Mouse (Mus musculus) ZHBTc4 (cell line): ENCODE measurements around the gene Ubl3.

Experiments
- DNase-seq: peaks from one replicate; pipeline ENCODE4 v3.0.0-alpha.2; 2011; ENCODE audit warnings: low read depth, low spot score

Ubl3 gene

DNA sequence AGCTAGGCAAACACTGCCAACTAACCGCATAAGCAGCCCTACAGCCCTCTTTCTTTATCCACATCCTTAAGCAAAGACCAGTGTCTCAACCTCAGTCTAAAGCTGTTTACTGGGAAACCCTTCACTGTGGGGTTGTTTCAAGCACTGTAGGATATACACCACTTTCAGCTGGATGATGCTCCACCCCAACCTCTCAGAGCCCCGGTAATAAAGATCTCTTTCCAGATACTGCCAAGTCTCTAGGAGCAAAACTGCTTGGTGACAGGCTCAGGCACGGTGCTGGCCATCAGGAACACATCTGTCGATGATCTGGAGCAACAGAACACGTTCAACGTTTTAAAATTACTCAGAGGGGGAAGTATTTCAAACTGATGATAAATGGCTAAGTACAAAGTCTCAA lies 25.0 kb downstream of the Ubl3 start:
- no peak for DNase-seq

GRCm38 (mm10) chr5:148526631-148527030 lies 26.0 kb downstream of the Ubl3 start:
- DNase-seq, result no peak

DNA sequence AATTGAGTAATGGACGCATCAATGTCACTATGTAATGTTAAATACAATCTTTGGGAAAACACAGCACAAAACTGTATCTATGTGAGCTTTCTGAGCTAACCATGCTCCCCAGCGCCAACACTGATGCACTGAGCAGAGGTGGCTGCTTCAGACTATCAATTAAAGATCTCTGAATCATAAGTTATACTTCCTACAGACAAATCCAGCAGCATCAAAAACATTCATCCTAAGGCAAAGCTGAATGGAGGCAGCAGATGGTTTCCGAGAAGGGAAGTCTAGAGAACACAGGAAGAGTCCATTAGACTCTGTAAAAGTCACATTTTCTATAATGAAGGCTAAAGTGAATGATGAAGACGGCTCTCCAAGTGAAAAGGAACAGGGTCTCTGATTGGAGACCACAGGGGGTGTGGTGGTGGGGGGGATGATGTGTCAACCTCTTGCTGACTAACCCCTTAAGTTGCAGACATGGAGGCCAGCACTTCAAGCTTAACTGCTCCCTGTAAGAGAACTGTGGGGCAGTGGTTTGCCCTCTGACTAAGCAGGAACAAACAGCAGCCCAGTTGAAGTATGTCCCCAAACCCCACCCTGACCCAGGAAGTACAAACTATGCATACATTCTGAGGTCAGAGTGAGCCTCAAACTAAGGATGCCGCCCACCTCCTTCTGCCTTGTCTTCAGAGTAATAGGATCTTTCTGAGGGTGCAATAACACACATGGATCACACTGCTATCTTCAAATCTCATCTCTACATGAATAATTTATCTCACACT lies 29.2 kb downstream of the Ubl3 start:
- peak; percentile 41 for DNase-seq

GRCm38 (mm10) chr5:148522378-148522777 lies 30.2 kb downstream of the Ubl3 start:
- DNase-seq, result no peak

DNA sequence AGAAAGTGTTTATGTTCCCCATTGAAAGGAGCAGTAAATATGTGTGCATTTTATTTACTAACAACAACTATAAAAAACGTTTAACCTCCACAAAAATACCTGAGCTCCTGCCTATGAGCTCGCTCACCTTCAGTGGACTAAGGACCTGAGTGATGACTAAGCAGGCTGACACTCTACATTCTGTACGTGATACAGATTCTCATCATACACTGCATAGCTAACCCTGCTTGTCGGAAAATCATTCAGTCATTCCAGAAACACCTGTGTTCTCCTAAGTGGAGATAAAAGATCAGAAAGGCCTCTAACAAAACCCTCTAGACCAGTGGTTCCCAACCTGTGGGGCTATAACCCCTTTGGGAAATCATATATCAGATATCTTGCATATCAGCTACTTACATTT lies 35.1 kb downstream of the Ubl3 start:
- DNase-seq, result no peak

- DNase-seq, result no peak
These were observed 40.4 kb downstream of the Ubl3 start for GRCm38 (mm10) chr5:148512042-148512640.

- no peak for DNase-seq
These were observed 42.3 kb downstream of the Ubl3 start for GRCm38 (mm10) chr5:148510265-148510664.

GRCm38 (mm10) chr5:148509731-148510130 lies 42.9 kb downstream of the Ubl3 start:
- DNase-seq, result peak; percentile 77

DNA sequence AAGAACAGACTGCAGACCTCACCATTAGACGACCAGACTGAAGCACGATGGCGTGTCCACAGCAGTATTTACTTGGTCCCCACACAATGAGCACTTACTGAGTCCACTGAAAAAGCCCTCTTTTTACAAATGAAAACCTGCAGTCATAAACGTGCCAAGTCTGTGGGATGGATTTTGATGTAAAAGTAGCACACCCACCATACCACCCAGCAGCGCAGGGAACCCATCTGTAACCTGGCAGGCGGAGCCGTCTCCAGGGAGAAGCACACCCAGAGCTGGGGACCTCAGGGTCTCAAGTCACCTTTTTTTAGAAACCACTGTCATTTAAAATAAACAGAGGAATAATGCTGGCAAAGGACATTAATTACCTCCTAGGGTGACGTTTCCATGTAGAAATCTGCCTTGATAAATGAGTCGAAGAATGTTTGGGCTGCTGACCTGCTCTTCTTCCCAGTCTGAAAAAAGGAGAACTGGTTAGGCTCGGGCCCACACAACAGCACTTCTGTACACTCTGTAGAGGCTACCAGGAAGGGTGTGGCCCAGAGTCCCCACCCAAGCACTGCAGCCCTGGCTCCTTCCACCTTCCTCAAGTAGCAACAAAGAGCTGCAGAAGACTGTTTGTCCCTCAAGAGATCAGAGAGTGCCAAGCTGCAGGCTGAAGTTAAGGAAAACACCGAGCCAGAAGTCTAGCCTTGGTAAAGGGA lies 43.5 kb downstream of the Ubl3 start:
- DNase-seq, result peak; percentile 58

DNA sequence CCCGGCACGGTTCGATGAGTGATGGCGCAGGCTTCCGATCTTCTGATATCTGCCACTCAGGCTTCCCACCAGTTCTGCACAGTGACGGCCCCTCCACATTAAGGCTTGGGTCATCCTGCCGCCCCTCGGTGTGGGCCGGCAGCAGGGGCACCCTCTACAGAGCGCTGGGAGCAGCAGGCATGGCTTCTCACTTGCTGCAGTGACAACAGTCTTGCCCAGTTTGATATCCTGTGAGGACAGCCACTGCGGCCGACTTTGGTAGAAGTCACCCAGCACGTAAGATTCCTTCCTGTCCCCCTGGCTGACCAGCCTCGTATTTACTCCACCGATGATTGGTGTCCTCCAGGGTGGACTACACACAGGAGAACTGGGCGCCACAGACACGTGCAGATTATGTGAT lies 47.2 kb downstream of the Ubl3 start:
- DNase-seq, result no peak

DNA sequence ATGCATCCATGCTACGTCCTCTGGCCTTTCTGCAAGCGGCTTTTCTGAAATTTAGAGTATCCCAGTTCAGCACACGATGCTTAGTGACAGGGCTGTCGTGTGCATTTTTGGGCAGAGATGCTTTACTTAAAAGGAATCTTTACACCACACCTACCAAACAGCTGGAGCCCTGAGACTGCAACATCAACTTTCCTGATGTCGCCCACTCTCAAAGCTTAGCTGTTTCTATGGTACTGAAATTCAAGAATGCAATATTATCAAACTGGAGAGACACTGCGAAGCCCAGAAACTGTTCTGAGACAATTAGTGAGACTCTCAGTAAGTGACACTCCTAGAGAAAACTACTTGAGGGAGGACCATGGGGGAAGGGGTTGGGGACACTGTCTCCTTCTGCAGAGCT lies 50.4 kb downstream of the Ubl3 start:
- no peak for DNase-seq

- DNase-seq, result no peak
These were observed 51.2 kb downstream of the Ubl3 start for GRCm38 (mm10) chr5:148501228-148501957.

DNA sequence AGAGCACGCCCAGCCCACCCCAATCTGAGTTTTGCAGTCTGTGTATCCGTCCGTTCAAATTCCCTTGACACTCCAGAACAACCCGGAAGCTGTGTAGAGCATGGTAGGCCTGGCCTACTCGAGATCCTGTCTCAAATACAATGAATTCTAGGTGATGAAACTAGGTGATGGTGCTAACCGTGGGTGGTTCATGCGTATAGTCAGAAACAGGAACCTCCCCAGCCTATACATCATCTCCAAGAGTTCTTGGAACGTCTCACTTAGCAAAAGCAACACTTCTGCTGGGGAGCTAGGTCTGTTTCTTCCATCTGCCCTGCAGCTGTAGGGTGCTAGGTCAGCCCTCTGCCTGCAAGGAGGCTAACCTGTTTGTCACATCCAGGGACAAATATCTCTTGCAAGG lies 52.1 kb downstream of the Ubl3 start:
- no peak for DNase-seq

- no peak for DNase-seq
These were observed 53.0 kb downstream of the Ubl3 start for GRCm38 (mm10) chr5:148499616-148500015.

DNA sequence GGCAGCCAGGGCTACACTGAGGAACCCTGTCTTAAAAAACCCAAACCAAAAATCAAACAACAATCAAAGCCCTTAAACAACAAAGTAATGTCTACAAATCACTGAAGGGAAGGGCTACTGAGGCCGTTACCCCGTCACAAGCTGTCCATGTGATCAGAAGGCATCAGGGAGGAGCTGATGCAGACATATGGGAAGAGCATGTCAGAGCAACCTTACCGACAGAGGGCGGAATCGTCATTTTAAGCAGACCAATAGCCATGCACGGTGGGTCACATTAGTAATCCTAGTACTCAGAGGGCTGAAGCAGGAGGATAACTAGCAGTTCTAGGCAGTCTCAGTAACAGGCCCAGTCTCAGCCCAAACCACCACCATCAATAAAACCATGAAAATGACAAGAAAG lies 56.6 kb downstream of the Ubl3 start:
- DNase-seq, result peak; percentile 82

GRCm38 (mm10) chr5:148495173-148495572 lies 57.4 kb downstream of the Ubl3 start:
- DNase-seq, result peak; percentile 95

- DNase-seq, result peak; percentile 88
These were observed 58.3 kb downstream of the Ubl3 start for GRCm38 (mm10) chr5:148494249-148494648.

- DNase-seq, result no peak
These were observed 59.6 kb downstream of the Ubl3 start for GRCm38 (mm10) chr5:148493025-148493424.

DNA sequence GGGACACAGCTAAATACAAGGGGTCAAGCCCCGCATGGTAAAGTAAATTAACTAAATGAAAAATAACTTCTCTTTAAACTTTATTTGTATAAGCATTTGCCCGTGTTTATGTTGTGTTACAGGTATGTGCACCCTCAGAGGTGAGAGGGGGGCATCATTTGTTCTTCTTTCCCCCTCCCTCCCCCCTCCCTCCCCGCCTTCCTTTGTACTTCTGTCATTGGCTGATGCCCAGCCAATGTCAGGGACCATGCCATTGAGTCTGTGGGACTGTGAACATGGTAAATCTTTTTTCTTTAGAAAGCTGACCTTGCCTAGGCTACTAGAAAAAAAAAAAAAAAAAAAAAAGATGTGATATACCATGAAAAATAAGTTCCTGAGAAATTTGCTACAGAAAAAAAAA lies 62.2 kb downstream of the Ubl3 start:
- DNase-seq, result no peak

DNA sequence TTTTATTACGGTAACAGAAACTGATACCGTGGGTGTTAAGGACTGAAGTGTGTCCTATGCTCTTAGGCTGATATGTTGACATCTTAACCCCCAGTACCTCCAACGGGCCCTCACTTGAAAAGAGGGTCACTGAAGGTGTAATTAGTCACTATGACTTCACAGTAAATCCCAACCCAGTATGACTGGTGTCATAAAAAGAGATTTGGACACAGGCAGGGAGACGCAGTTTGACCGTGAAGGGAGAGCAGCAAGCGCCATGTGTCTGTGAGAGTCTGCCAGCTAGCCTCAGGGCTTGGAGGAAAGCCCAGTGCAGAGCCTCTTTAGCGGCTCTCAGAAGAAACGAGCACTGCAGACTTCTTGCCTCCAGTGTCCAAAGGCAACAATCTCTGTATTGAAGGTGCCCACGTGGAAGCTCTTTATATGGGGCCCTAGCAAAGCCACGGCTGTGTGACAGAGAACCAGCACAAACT lies 62.8 kb downstream of the Ubl3 start:
- DNase-seq, result no peak

DNA sequence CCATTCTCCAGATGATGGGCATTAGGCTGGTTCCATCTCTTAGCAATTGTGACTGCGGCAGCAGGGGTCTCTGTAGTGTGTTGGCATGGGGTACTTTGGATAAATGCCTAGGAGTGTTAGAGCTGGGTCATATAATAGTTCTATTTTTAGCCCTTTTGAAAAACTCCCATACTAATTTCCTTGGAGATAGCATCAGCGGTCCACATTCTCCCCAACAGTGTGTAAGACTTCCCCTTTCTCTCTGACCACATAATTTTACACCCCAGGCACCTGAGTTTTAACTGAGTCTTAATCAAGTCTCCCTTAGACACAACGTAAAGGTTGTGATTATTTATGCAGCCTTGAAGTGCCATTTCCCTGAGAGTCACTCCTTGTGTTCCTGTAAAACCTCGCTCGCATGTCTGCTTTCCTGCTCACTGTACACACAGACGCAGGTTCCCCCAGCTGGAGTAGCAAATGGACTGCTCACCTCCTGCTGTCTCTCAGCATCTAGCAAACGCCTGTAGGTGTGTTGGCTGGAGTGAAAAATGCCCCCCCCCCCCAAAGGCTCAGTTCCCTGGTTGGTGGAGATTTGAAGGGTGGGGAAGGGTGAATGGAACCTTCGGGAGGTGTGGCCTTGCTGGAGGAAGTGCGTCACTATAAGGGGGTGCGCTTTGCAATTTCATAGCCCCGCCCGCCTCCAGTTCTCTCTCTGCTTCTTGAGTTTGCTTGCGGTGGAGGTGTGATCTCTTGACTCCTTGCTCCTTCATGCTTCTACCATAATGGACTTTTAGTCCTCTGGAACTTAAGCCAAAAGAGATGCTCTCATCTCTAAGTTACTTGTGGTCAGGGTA lies 63.5 kb downstream of the Ubl3 start:
- DNase-seq, result peak; percentile 68
